Mouse (Mus musculus) liver, adult (tissue): ENCODE measurements around the gene Lipo3.
"Not testable (repeated sequence)": the region's sequence is repeated elsewhere in the genome, so short reads cannot be mapped to it uniquely, and the experiment has no call there.

Experiments used
- GATA4 ChIP-seq: IDR thresholded peaks from 2 replicates; pipeline ENCODE4 v1.6.1; 2014; ENCODE audit warnings: mild to moderate bottlenecking, low read length; ENCODE audit not compliant: insufficient replicate concordance

The Lipo3 gene

GRCm38 (mm10) chr19:33761287-33762086 lies at the start of gene Lipo3:
Gene Lipo3, minus strand, starts transcription at chr19:33761951.
- TF ChIP-seq GATA4, result not testable (repeated sequence)

GRCm38 (mm10) chr19:33787359-33787758 lies 25.6 kb upstream of the Lipo3 start, which contains the start of gene Lipo1:
Gene Lipo1, minus strand, starts transcription at chr19:33787459.
- TF ChIP-seq GATA4, result not testable (repeated sequence)

- no peak for TF ChIP-seq GATA4
Measured at GRCm38 (mm10) chr19:33786576-33787277, 25.0 kb upstream of the Lipo3 start.

GRCm38 (mm10) chr19:33751259-33751658 lies 10.5 kb downstream of the Lipo3 start, which contains the start of gene Lipo2:
Gene Lipo2, minus strand, starts transcription at chr19:33751359.
- not testable (repeated sequence) for TF ChIP-seq GATA4

- not testable (repeated sequence) for TF ChIP-seq GATA4
Measured at GRCm38 (mm10) chr19:33625152-33625551, 136.6 kb downstream of the Lipo3 start, which contains the start of gene Gm8978. Gene Gm8978, minus strand, starts transcription at chr19:33625252.

- TF ChIP-seq GATA4, result no peak
Measured at GRCm38 (mm10) chr19:33517680-33518079, 244.1 kb downstream of the Lipo3 start, which contains the start of gene Lipo4. Gene Lipo4, minus strand, starts transcription at chr19:33517780.
